Mouse (Mus musculus) adrenal gland, postnatal 36 days (tissue): ENCODE data around the gene 4930415O20Rik. TPM values are rescaled to one million over a fixed set of nuclear protein-coding genes. Genes with fewer than 3 reads are reported as not detected.

Source experiments
- DNase-seq, 2 experiments: peaks; one replicate each; pipeline ENCODE4 v3.0.0; 2021; ENCODE audit warnings: mixed read lengths in 1 of 2
- total RNA-seq, 2 experiments: library from RNA; stranded (reverse); gene quantifications; 2 replicates each; pipeline ENCODE4 v1.2.3; 2021

The 4930415O20Rik gene
- total RNA-seq, 2 experiments from 2014 or later: 0.83 to 1.1 TPM

GRCm38 (mm10) chr15:98606051-98606536 lies 35.3 kb downstream of the 4930415O20Rik start:
- DNase-seq: no peak

DNA sequence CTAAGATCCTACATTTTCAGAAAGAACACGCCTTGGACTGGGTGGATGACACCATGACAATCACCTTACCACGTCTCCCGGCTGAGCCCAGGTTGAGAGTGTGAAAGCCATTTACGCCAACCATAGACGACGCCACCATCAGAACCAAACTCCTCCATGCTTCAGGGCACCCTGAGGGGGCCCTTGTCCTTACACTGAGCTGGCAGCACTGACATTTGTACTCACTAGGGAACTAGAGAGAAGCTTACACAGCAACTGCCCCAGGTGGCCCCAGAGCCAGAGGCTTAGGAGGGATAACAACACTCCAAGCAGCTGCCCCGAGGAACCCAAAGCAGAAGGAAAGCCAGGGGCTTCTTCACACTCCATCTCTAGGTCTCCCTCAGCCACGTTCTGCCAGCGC lies 35.9 kb downstream of the 4930415O20Rik start:
- DNase-seq: no peak

DNA sequence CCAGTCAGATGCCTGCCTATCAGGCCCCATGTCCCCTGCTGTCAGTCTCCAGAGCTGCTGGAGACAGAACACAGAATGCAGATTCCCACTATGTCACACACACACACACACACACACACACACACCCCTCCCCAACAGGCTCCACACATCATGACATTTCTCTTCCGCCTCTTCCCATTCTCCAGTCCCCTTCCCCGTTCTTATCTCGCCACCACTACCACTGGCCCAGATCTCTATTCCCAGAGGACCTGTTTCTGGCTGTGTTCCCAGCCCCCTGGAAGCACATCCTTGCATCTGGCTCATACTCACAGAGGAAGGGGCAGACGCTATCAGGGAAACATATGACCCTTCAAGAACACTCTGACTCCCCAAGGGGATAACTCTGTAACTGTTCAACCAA lies 36.8 kb downstream of the 4930415O20Rik start:
- peak; percentile 62 to 74 for DNase-seq

- no peak for DNase-seq
Observed at GRCm38 (mm10) chr15:98608058-98608783, 37.4 kb downstream of the 4930415O20Rik start.

GRCm38 (mm10) chr15:98608784-98609250 lies 38.0 kb downstream of the 4930415O20Rik start:
- peak in 1 of 2 experiments; percentile 35 for DNase-seq

GRCm38 (mm10) chr15:98609331-98610130 lies 38.7 kb downstream of the 4930415O20Rik start, which contains the start of gene Adcy6:
TSS of gene Adcy6 (minus strand) at chr15:98610076.
- DNase-seq: peak; percentile 84 to 89

- DNase-seq: no peak
Observed at GRCm38 (mm10) chr15:98610131-98610633, 39.4 kb downstream of the 4930415O20Rik start.

- DNase-seq: no peak
Observed at GRCm38 (mm10) chr15:98612229-98612628, 41.4 kb downstream of the 4930415O20Rik start.

- DNase-seq: peak in 1 of 2 experiments; percentile 51
Observed at GRCm38 (mm10) chr15:98614551-98614950, 43.7 kb downstream of the 4930415O20Rik start.

- DNase-seq: no peak
Observed at GRCm38 (mm10) chr15:98614971-98615370, 44.2 kb downstream of the 4930415O20Rik start.

DNA sequence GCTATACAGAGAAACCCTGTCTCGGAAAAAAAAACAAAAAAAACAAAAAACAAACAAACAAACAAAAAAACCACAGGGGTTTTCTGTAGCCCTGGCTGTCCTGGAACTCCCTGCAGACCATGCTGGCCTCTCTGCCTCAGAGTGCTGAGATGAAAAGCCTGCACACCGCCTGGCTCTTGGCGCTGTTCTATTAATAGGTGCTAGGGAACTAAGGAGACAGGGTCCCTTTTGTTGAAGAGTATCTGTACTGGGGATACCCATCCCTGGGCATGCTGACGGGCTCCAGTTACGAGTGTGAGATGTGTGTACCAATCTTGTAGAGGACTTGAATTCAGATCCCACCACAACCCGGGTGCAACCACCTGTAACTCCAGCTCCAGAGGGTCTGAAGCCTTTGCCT lies 44.9 kb downstream of the 4930415O20Rik start:
- DNase-seq: no peak

GRCm38 (mm10) chr15:98616362-98617175 lies 45.8 kb downstream of the 4930415O20Rik start:
- DNase-seq: no peak

DNA sequence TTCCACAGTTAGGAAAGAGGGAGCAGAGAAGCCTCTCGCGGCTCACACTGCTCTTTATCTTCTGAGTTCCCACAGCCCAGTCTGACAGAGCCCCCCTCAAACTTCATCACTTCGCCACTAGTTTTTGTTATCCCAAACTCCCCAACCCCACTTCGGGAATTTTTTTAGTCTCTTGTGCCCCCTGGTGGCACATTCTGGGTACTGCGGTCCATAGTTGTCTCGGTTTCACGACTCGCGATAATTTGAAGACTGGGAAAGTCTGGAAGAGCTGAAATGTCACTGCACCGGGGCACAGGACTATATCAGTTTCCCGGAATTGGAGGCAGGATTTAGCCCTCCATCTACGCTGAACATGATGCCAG lies 46.4 kb downstream of the 4930415O20Rik start:
- DNase-seq: peak; percentile 76 to 79

DNA sequence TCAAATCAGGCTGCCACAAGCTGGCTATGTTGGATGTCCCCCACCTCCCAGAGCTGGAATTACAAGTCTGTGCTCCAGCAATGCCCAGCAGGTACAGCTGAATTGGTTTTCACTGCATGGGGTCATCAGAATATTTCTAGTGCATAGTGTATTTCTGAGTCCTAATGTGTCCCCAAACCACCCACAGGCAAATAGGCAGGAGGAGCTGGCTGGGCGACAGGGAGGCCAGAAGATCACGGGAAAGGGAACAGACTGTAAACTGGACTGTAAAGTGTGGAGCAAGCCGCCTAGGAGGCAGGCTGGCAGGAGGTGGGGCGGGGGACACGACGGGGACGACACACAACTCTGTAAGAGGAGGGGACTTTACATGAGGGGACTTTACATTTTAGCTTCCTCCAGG lies 51.4 kb downstream of the 4930415O20Rik start:
- no peak for DNase-seq

GRCm38 (mm10) chr15:98622721-98623120 lies 51.9 kb downstream of the 4930415O20Rik start:
- DNase-seq: no peak

GRCm38 (mm10) chr15:98623361-98623821 lies 52.6 kb downstream of the 4930415O20Rik start:
- no peak for DNase-seq

GRCm38 (mm10) chr15:98626078-98626477 lies 55.3 kb downstream of the 4930415O20Rik start:
- DNase-seq: no peak

DNA sequence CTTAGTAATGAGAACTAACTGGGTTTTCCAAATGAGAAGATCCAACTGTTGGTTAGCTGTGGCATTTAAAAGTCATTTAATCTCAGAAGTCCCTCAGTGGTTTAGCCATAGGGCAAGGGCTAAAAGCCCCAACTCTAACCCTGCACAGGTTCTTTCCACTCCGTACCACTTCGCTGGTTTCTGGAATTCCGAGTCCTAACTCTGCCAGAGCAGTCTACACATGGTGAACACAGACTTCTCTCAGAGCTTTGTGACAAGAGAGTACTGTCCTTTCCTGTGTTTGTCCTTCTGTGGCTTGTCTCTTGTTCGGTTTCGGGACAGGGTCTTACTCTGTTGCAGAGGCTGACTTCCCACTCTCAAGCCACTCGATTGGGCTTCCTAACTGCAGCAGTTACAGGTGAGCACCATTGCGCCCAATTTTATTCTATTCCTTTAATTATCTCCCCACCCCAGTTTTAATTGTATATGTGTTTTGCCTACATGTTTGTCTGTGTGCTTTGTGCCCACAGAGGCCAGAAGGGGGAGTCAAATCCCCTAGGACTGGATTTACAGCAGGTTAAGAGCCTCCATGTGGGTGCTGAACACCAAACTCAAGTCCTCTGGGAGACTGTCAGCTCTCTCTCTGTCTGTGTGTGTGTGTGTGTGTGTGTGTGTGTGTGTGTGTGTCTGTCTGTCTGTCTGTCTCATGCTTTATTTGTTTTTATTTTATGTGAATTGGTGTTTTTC lies 55.8 kb downstream of the 4930415O20Rik start:
- no peak for DNase-seq

GRCm38 (mm10) chr15:98628589-98629254 lies 57.9 kb downstream of the 4930415O20Rik start:
- DNase-seq: no peak

GRCm38 (mm10) chr15:98629464-98629863 lies 58.7 kb downstream of the 4930415O20Rik start:
- DNase-seq: no peak
